Mouse (Mus musculus) ES-Bruce4 (cell line): ENCODE results near the gene B230307C23Rik. TPM values are rescaled to one million over a fixed set of nuclear protein-coding genes. Genes with fewer than 3 reads are reported as not detected.
"Not testable (repeated sequence)": the region's sequence is repeated elsewhere in the genome, so short reads cannot be mapped to it uniquely, and the experiment has no call there.

ENCODE experiments used
- H3K27ac ChIP-seq: 2 replicates; pipeline ENCODE4 v1.5.1; 2012; ENCODE audit warnings: low read length, inconsistent platforms; ENCODE audit not compliant: insufficient read depth
- H3K27me3 ChIP-seq: 2 replicates; pipeline ENCODE4 v1.6.1; 2012; ENCODE audit warnings: mild to moderate bottlenecking, low read length, inconsistent platforms; ENCODE audit not compliant: control insufficient read depth, poor library complexity, insufficient read depth, severe bottlenecking
- H3K36me3 ChIP-seq: 2 replicates; pipeline ENCODE4 v1.6.1; 2012; ENCODE audit warnings: inconsistent platforms, mild to moderate bottlenecking, low read length, moderate library complexity; ENCODE audit not compliant: control insufficient read depth, poor library complexity, insufficient read depth, severe bottlenecking
- H3K4me1 ChIP-seq: one replicate; pipeline ENCODE4 v1.8.1; 2011; ENCODE audit warnings: low read length; ENCODE audit not compliant: control insufficient read depth, insufficient read depth
- H3K4me3 ChIP-seq: 2 replicates; pipeline ENCODE4 v1.5.1; 2011; ENCODE audit warnings: low read depth, mild to moderate bottlenecking, low read length
- H3K9ac ChIP-seq: 2 replicates; pipeline ENCODE4 v1.6.1; 2012; ENCODE audit warnings: low read depth, mild to moderate bottlenecking, inconsistent platforms; ENCODE audit not compliant: poor library complexity, severe bottlenecking
- H3K9me3 ChIP-seq: replicated peaks from 2 replicates; pipeline ENCODE4 v1.6.1; 2012; ENCODE audit warnings: mild to moderate bottlenecking, low read length, inconsistent platforms; ENCODE audit not compliant: control insufficient read depth, poor library complexity, insufficient read depth, severe bottlenecking
- CTCF ChIP-seq: IDR thresholded peaks from one replicate; pipeline ENCODE4 v1.8.1; 2011; ENCODE audit warnings: low read depth, low read length
- EP300 ChIP-seq: IDR thresholded peaks from 2 replicates; pipeline ENCODE4 v1.6.1; 2011; ENCODE audit warnings: low read depth, low read length; ENCODE audit not compliant: insufficient read depth
- POLR2A ChIP-seq: IDR thresholded peaks from one replicate; pipeline ENCODE4 v1.8.1; 2011; ENCODE audit warnings: low read length; ENCODE audit not compliant: insufficient read depth
- polyA plus RNA-seq: library from polyadenylated mRNA; stranded (reverse); fragments of >200 nt; gene quantifications from 2 replicates; pipeline ENCODE4 v1.2.4, GENCODE M21; 2011; ENCODE audit warnings: low read depth; ENCODE audit not compliant: missing spikeins, insufficient read depth, insufficient read length

The B230307C23Rik gene
- polyA plus RNA-seq, 1 experiment = 28.1 TPM

GRCm38 (mm10) chr16:98034971-98035370, 37.9 kb downstream of the B230307C23Rik start:
- not testable (repeated sequence) for H3K27me3 ChIP-seq, H3K4me3 ChIP-seq, H3K27ac ChIP-seq, H3K36me3 ChIP-seq, H3K9ac ChIP-seq, H3K4me1 ChIP-seq
- TF ChIP-seq EP300 = peak; percentile 75
- H3K9me3 ChIP-seq = peaks cover 11% of the 10 kb centered on the region; the same call in 1 of the 2 replicates

GRCm38 (mm10) chr16:98041676-98042075, 44.6 kb downstream of the B230307C23Rik start:
- TF ChIP-seq EP300 (no peak), CTCF (no peak), POLR2A (no peak)
- Histone ChIP-seq H3K9me3 (peaks cover 3% of the 10 kb centered on the region; the same call in 1 of the 2 replicates), H3K4me3 (no peak overlapping the region), H3K27me3 (no peaks in the 10 kb centered on the region), H3K27ac (no peak overlapping the region), H3K36me3 (no peaks in the 10 kb centered on the region), H3K4me1 (no peaks in the 10 kb centered on the region), H3K9ac (no peak overlapping the region)

GRCm38 (mm10) chr16:98079382-98079781, 82.3 kb downstream of the B230307C23Rik start:
- H3K9me3 ChIP-seq = peaks cover 21% of the 10 kb centered on the region
- not testable (repeated sequence) for H3K4me1 ChIP-seq, H3K36me3 ChIP-seq, H3K9ac ChIP-seq, H3K4me3 ChIP-seq, H3K27ac ChIP-seq, H3K27me3 ChIP-seq

- not testable (repeated sequence) for H3K4me1 ChIP-seq, H3K27ac ChIP-seq, H3K27me3 ChIP-seq, H3K36me3 ChIP-seq, H3K4me3 ChIP-seq, H3K9me3 ChIP-seq
- peak overlapping the region; percentile 73 for H3K9ac ChIP-seq
These were observed 84.0 kb downstream of the B230307C23Rik start for GRCm38 (mm10) chr16:98081140-98081539.

Other genes with a start within 250 kb of the B230307C23Rik start
- gene Ripk4, start 233.5 kb upstream of the B230307C23Rik start, polyA plus RNA-seq = 24.0 and 26.6 TPM in 2 replicates
- gene Prdm15, start 145.5 kb upstream of the B230307C23Rik start, polyA plus RNA-seq = 15.4 and 19.9 TPM in 2 replicates
- gene C2cd2, start 34.7 kb upstream of the B230307C23Rik start, polyA plus RNA-seq = 14.7 and 15.6 TPM in 2 replicates
- 28.6 and 34.8 TPM in 2 replicates for gene Zbtb21, start 34.7 kb upstream of the B230307C23Rik start, polyA plus RNA-seq
- gene A630089N07Rik, start 85.1 kb downstream of the B230307C23Rik start, polyA plus RNA-seq = 30.1 and 32.0 TPM in 2 replicates